Mouse (Mus musculus): ENCODE results near the gene Sult2a4.
"Not testable (repeated sequence)": the region's sequence is repeated elsewhere in the genome, so short reads cannot be mapped to it uniquely, and the experiment has no call there.

The Sult2a4 gene

GRCm38 (mm10) chr7:13989507-13989906 is at the start of gene Sult2a4:
Gene Sult2a4, minus strand, starts transcription at chr7:13989607.
- DNase-seq (ENCODE audit: low read depth, low spot score) = not testable (repeated sequence)

GRCm38 (mm10) chr7:14030831-14031230 is 41.4 kb upstream of the Sult2a4 start:
- not testable (repeated sequence) for DNase-seq (ENCODE audit: low read depth, low spot score)

GRCm38 (mm10) chr7:14013083-14013482 is 23.7 kb upstream of the Sult2a4 start:
- DNase-seq (ENCODE audit: low read depth, low spot score) = no peak

- DNase-seq (ENCODE audit: low read depth, low spot score) = not testable (repeated sequence)
Observed at GRCm38 (mm10) chr7:14010686-14011085, 21.3 kb upstream of the Sult2a4 start.

Measured in A20 (cell line).